Mouse (Mus musculus): ENCODE measurements around the gene Egr4. TPM values are rescaled to one million over a fixed set of nuclear protein-coding genes. Genes with fewer than 3 reads are reported as not detected.
A peak's percentile ranks its signal among the peaks of the same experiment; 100 is the strongest.

The Egr4 gene
- polyA plus RNA-seq, 1 experiment: 27.7 TPM

- DNase-seq (ENCODE audit: extremely low spot score in 1 of 2, low spot score in 1 of 2): no peak
Measured at GRCm38 (mm10) chr6:85498147-85498546, 15.2 kb downstream of the Egr4 start.

GRCm38 (mm10) chr6:85496976-85497375, 16.4 kb downstream of the Egr4 start:
- no peak for DNase-seq (ENCODE audit: extremely low spot score in 1 of 2, low spot score in 1 of 2)

- DNase-seq (ENCODE audit: extremely low spot score in 1 of 2, low spot score in 1 of 2): no peak
Measured at GRCm38 (mm10) chr6:85491606-85492005, 21.8 kb downstream of the Egr4 start.

- DNase-seq (ENCODE audit: extremely low spot score in 1 of 2, low spot score in 1 of 2): no peak
Measured at GRCm38 (mm10) chr6:85490252-85490651, 23.1 kb downstream of the Egr4 start.

GRCm38 (mm10) chr6:85489717-85490116, 23.7 kb downstream of the Egr4 start:
- no peak for DNase-seq (ENCODE audit: extremely low spot score in 1 of 2, low spot score in 1 of 2)

GRCm38 (mm10) chr6:85488510-85488909, 24.9 kb downstream of the Egr4 start:
- DNase-seq (ENCODE audit: extremely low spot score in 1 of 2, low spot score in 1 of 2): no peak

- no peak for DNase-seq (ENCODE audit: extremely low spot score in 1 of 2, low spot score in 1 of 2)
Measured at GRCm38 (mm10) chr6:85485738-85486137, 27.7 kb downstream of the Egr4 start.

- DNase-seq (ENCODE audit: extremely low spot score in 1 of 2, low spot score in 1 of 2): no peak
Measured at GRCm38 (mm10) chr6:85483843-85484721, 29.3 kb downstream of the Egr4 start.

GRCm38 (mm10) chr6:85480685-85481084, 32.7 kb downstream of the Egr4 start:
- no peak for DNase-seq (ENCODE audit: extremely low spot score in 1 of 2, low spot score in 1 of 2)

GRCm38 (mm10) chr6:85479979-85480378, 33.4 kb downstream of the Egr4 start:
- no peak for DNase-seq (ENCODE audit: extremely low spot score in 1 of 2, low spot score in 1 of 2)

GRCm38 (mm10) chr6:85478416-85478815, 35.0 kb downstream of the Egr4 start:
- DNase-seq (ENCODE audit: extremely low spot score in 1 of 2, low spot score in 1 of 2): no peak

- no peak for DNase-seq (ENCODE audit: extremely low spot score in 1 of 2, low spot score in 1 of 2)
Measured at GRCm38 (mm10) chr6:85477366-85477917, 35.9 kb downstream of the Egr4 start.

GRCm38 (mm10) chr6:85475581-85475980, 37.8 kb downstream of the Egr4 start:
- no peak for DNase-seq (ENCODE audit: extremely low spot score in 1 of 2, low spot score in 1 of 2)

- DNase-seq (ENCODE audit: extremely low spot score in 1 of 2, low spot score in 1 of 2): no peak
Measured at GRCm38 (mm10) chr6:85472542-85472941, 40.8 kb downstream of the Egr4 start.

GRCm38 (mm10) chr6:85471962-85472361, 41.4 kb downstream of the Egr4 start:
- DNase-seq (ENCODE audit: extremely low spot score in 1 of 2, low spot score in 1 of 2): no peak

GRCm38 (mm10) chr6:85469660-85470430, 43.5 kb downstream of the Egr4 start:
- no peak for DNase-seq (ENCODE audit: extremely low spot score in 1 of 2, low spot score in 1 of 2)

GRCm38 (mm10) chr6:85465381-85465780, 48.0 kb downstream of the Egr4 start:
- DNase-seq (ENCODE audit: extremely low spot score in 1 of 2, low spot score in 1 of 2): peak in 1 of 2 experiments; percentile 61

Data from frontal cortex, adult 2 months (tissue).